Mouse (Mus musculus) liver, adult 2 months (tissue): ENCODE measurements at regions not wholly inside any gene's neighbourhood (a gene's known extent, or its start where the extent isn't known, plus 50 kb on each side); places are given as distances from the start of the nearest gene placed in this dataset.

Source experiments
- CTCF ChIP-seq: fragments of 200-500 bp; IDR thresholded peaks from 2 replicates; pipeline ENCODE4 v1.5.1; 2011; ENCODE audit warnings: low read depth, low read length, control low read depth
- POLR2A ChIP-seq: fragments of 200-500 bp; IDR thresholded peaks from 2 replicates; pipeline ENCODE4 v1.6.1; 2011; ENCODE audit warnings: low read length, control low read depth; ENCODE audit not compliant: insufficient read depth; ENCODE audit errors: extremely low read depth

DNA sequence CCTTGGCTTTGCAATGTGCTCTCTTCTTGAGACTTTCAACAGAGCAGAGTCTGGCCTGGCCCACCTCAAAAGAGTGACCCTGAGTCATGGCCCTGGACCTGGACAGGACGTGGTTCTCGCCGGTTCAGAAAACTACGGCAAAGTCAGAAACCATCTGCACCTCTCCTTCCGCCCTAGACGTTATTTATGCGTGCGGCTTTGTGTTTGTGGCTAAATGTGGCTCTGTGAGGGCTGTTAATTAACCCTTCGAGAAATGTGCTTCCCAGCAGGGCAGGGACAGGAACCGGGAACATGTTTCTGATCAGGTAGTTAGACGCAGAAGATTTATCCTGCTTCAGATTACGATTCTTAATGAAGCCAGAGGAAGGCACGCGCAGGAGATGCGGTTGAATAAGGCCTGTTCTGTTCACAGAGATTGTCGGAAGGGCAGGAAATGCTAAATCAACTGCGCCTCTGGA, 137.6 kb upstream of the Haao start:
- TF ChIP-seq CTCF (no peak), POLR2A (no peak)
